Mouse (Mus musculus) hindbrain, embryonic 13.5 days (tissue): ENCODE data around the gene Csrnp3. TPM values are rescaled to one million over a fixed set of nuclear protein-coding genes. Genes with fewer than 3 reads are reported as not detected.

Experiments used
- ATAC-seq: fragments of 200-750 bp; cut with Nextera tagmentation; 2 replicates; pipeline ENCODE4 v1.8.0; 2017; ENCODE audit warnings: moderate TSS enrichment; ENCODE audit not compliant: low FRiP score
- H3K27ac ChIP-seq: fragments of 300-500 bp; sonication (generic); 2 replicates; pipeline ENCODE4 v1.5.1; 2015; ENCODE audit warnings: inconsistent platforms, mild to moderate bottlenecking, moderate library complexity
- H3K27me3 ChIP-seq: fragments of 300-500 bp; sonication (generic); 2 replicates; pipeline ENCODE4 v1.6.1; 2015; ENCODE audit warnings: mild to moderate bottlenecking, inconsistent platforms
- H3K36me3 ChIP-seq: fragments of 300-500 bp; sonication (generic); 2 replicates; pipeline ENCODE4 v1.6.1; 2015; ENCODE audit warnings: mild to moderate bottlenecking, inconsistent platforms
- H3K4me1 ChIP-seq: fragments of 300-500 bp; sonication (generic); replicated peaks from 2 replicates; pipeline ENCODE4 v1.6.1; 2015; ENCODE audit warnings: inconsistent platforms
- H3K4me2 ChIP-seq: fragments of 300-500 bp; sonication (generic); 2 replicates; pipeline ENCODE4 v1.6.1; 2015; ENCODE audit warnings: inconsistent platforms, mild to moderate bottlenecking, moderate library complexity
- H3K4me3 ChIP-seq: fragments of 300-500 bp; sonication (generic); 2 replicates; pipeline ENCODE4 v1.5.1; 2015; ENCODE audit warnings: mild to moderate bottlenecking, inconsistent platforms
- H3K9ac ChIP-seq: fragments of 300-500 bp; sonication (generic); 2 replicates; pipeline ENCODE4 v1.6.1; 2015; ENCODE audit warnings: mild to moderate bottlenecking, inconsistent platforms
- H3K9me3 ChIP-seq: fragments of 300-500 bp; sonication (generic); 2 replicates; pipeline ENCODE4 v1.6.1; 2016; ENCODE audit warnings: inconsistent platforms
- WGBS: fragments of 180-500 bp; shearing (Covaris S2); methylation state at CpG from one replicate; pipeline ENCODE4 v1.1.7; 2015; 5-methylcytosine and 5-hydroxymethylcytosine counted together
- polyA plus RNA-seq: library from polyadenylated mRNA; unstranded; fragments of >200 nt; fragmentation: Nextera tagmentation; extraction: Ambion mirVana; gene quantifications from 2 replicates; pipeline ENCODE4 v1.2.1, GENCODE M21; 2015

Gene Csrnp3
- polyA plus RNA-seq, 1 experiment from 2014 or later, result 58.0 TPM

GRCm38 (mm10) chr2:65968810-65969209 is 123.2 kb downstream of the Csrnp3 start:
- Histone ChIP-seq H3K36me3 (peaks cover 10% of the 10 kb centered on the region), H3K27ac (no peak overlapping the region), H3K4me1 (0 out of 2 replicates have a peak, but pooled peaks cover 3% of the 10 kb centered on the region), H3K4me2 (no peak overlapping the region), H3K4me3 (no peak overlapping the region), H3K27me3 (no peaks in the 10 kb centered on the region), H3K9me3 (no peaks in the 10 kb centered on the region), H3K9ac (no peak overlapping the region)
- ATAC-seq, result no peak
- WGBS, result 66% methylated on average over 4 of the region's 4 CpGs

DNA sequence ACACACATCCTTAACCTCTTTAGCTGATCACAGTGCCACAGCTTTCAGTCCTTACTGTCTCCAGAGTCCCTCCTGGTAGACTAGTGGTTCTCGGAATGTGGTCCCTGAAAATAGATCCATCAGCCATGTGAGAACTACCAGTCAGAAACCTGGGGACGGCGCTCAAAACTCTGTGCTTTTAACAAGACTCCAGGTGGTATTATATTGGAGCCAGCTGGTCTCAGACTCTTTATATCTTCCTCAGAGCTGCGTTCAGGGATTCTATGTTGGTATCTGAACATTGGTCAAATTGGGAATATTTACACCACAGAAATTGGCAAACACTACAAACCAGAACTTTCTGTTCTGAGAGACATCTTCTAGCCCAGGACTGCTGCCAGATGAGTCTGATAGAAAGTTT is 128.3 kb downstream of the Csrnp3 start:
- no peak overlapping the region for H3K27ac ChIP-seq
- no peak overlapping the region for H3K4me3 ChIP-seq
- H3K36me3 ChIP-seq, result peaks cover 10% of the 10 kb centered on the region
- H3K4me1 ChIP-seq, result peaks cover 7% of the 10 kb centered on the region
- H3K4me2 ChIP-seq, result no peak overlapping the region
- H3K9me3 ChIP-seq, result no peaks in the 10 kb centered on the region
- 85% methylated on average over 4 of the region's 4 CpGs for WGBS
- H3K9ac ChIP-seq, result no peak overlapping the region
- no peak for ATAC-seq
- H3K27me3 ChIP-seq, result no peaks in the 10 kb centered on the region

DNA sequence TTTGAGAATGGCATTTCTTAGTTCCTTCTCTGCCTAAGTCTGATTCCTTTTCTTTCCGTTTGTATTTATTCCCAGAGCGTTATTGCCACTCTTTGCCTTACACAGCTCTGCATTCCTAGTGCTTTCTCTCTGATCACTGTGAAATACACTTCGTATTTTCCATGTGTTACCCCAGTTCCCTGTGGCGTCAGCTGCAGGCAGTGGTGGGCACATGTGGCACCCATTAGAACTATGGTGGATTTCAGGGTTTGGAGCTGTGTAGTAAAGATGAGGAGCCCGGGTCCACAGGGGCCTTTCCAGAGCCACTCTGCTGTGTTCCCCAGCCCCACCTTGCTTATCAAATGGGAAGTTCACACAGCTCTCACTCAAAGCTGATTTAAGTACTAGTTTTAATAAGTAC is 129.8 kb downstream of the Csrnp3 start:
- H3K4me1 ChIP-seq, result peaks cover 20% of the 10 kb centered on the region
- H3K9me3 ChIP-seq, result no peaks in the 10 kb centered on the region
- 76% methylated on average over 5 of the region's 5 CpGs for WGBS
- no peak overlapping the region for H3K4me2 ChIP-seq
- H3K4me3 ChIP-seq, result no peak overlapping the region
- peaks cover 10% of the 10 kb centered on the region for H3K36me3 ChIP-seq
- no peak for ATAC-seq
- H3K9ac ChIP-seq, result no peak overlapping the region
- H3K27ac ChIP-seq, result 0 out of 2 replicates have a peak overlapping the region, but pooled peaks have one; percentile 18
- H3K27me3 ChIP-seq, result no peaks in the 10 kb centered on the region

DNA sequence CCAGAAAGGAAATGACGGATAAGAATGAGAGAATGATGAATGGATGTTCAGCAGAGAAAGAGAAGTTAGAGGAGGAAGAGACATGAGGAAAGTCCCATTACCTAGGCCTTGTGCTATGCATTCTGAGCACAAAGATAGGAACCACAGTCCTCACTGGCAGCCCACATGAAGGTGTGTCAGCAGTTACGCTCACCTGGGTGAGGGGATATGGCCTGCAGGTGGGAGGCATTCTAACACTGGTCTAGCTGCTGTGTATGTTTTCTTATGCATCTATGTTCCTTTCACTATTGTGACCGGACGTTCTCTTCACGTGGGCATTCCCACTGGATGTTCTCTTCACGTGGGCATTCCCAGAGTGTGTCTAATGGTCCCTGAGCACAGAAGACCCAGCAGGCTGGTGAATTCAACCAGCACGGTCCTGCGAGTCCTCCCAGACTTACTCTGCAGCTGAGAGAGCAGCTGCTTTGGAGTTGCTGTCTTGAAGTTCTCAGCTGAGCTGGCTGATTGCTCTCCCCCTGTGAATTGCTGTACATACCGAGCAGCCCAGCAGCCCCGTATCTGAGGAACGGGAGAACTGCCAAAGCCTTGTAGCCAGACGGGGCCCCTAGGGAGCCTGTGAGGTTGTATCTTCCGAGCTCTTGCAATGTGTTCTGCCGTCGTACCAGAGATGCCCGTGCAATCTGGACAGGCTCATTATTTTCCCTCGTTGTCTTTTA is 133.9 kb downstream of the Csrnp3 start:
- peak; percentile 79 for ATAC-seq
- Histone ChIP-seq H3K9me3 (no peaks in the 10 kb centered on the region), H3K27ac (peak overlapping the region; percentile 80), H3K4me2 (peak overlapping the region; percentile 33), H3K4me3 (no peak overlapping the region), H3K27me3 (no peaks in the 10 kb centered on the region), H3K36me3 (no peaks in the 10 kb centered on the region), H3K4me1 (peaks cover 33% of the 10 kb centered on the region), H3K9ac (no peak overlapping the region)
- 28% methylated on average over 17 of the region's 17 CpGs for WGBS

GRCm38 (mm10) chr2:65981470-65981869 is 135.9 kb downstream of the Csrnp3 start:
- ATAC-seq, result no peak
- H3K27ac ChIP-seq, result no peak overlapping the region
- peaks cover 36% of the 10 kb centered on the region for H3K4me1 ChIP-seq
- H3K9ac ChIP-seq, result no peak overlapping the region
- 93% methylated on average over 6 of the region's 6 CpGs for WGBS
- no peaks in the 10 kb centered on the region for H3K27me3 ChIP-seq
- no peak overlapping the region for H3K4me2 ChIP-seq
- no peaks in the 10 kb centered on the region for H3K36me3 ChIP-seq
- no peak overlapping the region for H3K4me3 ChIP-seq
- H3K9me3 ChIP-seq, result no peaks in the 10 kb centered on the region

DNA sequence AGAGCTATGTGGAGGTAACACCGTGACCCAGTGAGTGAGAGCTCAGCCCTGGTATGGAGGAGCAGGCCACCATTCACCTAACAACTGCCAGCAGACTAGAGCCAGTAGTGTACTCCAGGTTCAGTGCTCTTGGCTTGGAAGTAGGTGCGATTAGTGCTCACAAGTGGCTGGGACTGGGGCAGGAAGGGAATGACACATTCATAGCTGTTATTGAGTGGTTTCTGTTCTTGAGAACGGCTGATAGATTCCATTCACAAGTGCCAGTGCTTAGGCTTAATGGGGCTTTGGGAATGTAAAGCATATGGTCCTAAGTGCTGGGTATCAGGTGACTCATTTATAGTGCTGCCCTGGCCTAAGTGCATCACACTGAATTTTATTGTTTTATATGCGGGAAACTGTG is 136.4 kb downstream of the Csrnp3 start:
- Histone ChIP-seq H3K27ac (peak overlapping the region; percentile 30; the same call in 1 of the 2 replicates), H3K36me3 (no peaks in the 10 kb centered on the region), H3K9me3 (no peaks in the 10 kb centered on the region), H3K4me2 (no peak overlapping the region), H3K4me1 (peaks cover 36% of the 10 kb centered on the region), H3K27me3 (no peaks in the 10 kb centered on the region), H3K9ac (no peak overlapping the region), H3K4me3 (no peak overlapping the region)
- 66% methylated on average over 4 of the region's 4 CpGs for WGBS
- no peak for ATAC-seq

GRCm38 (mm10) chr2:65985706-65986105 is 140.1 kb downstream of the Csrnp3 start:
- ATAC-seq, result peak; percentile 11; the same call in 1 of the 2 replicates
- Histone ChIP-seq H3K9me3 (no peaks in the 10 kb centered on the region), H3K4me2 (no peak overlapping the region), H3K27me3 (no peaks in the 10 kb centered on the region), H3K36me3 (no peaks in the 10 kb centered on the region; the same call in 1 of the 2 replicates), H3K4me1 (peaks cover 26% of the 10 kb centered on the region), H3K9ac (no peak overlapping the region), H3K27ac (no peak overlapping the region), H3K4me3 (no peak overlapping the region)
- 66% methylated on average over 4 of the region's 4 CpGs for WGBS

DNA sequence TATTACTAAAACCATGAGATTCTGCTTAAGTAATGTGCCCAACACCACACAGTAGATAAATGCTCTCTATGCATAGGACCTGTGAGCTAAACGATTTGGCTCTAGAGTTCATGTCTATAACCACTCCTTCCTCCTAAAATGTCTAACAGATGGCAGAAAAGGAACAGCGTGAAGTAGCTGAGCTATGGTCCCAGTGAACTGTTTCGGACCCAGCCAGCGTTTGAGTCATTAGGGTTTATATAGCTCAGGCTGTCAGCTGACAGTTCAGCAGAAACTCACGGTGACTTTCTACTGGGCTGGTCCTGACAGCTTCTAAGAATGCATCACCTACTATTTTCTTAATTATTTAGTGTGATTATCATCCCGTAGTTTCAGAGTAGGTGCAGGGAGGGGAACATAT is 141.5 kb downstream of the Csrnp3 start:
- Histone ChIP-seq H3K9ac (no peak overlapping the region), H3K9me3 (no peaks in the 10 kb centered on the region), H3K27me3 (no peaks in the 10 kb centered on the region), H3K4me1 (peaks cover 30% of the 10 kb centered on the region), H3K27ac (no peak overlapping the region), H3K4me2 (no peak overlapping the region), H3K4me3 (no peak overlapping the region), H3K36me3 (no peaks in the 10 kb centered on the region; the same call in 1 of the 2 replicates)
- 72% methylated on average over 6 of the region's 6 CpGs for WGBS
- 0 out of 2 replicates have a peak, but pooled peaks have one; percentile 12 for ATAC-seq

DNA sequence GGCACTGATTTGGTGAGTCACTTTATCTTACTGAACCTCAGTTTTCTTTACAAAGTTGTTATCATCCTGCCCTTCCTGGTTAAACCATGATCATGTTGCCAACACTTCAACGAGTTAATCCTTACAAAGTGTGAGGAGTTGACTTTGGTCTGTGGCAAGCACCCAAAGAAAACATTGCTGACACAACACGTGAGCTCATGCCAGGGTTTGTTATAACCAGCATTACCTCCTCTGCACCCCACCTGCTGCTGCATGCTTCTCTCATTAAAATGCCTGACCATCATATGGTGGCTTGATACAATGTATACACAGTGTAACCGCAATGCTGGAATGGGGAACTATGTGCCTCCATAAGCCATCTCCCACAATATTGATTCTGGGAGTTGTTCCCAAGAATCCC is 142.0 kb downstream of the Csrnp3 start:
- H3K9ac ChIP-seq, result no peak overlapping the region
- peaks cover 33% of the 10 kb centered on the region for H3K4me1 ChIP-seq
- H3K36me3 ChIP-seq, result no peaks in the 10 kb centered on the region; the same call in 1 of the 2 replicates
- 86% methylated on average over 3 of the region's 3 CpGs for WGBS
- no peak overlapping the region for H3K27ac ChIP-seq
- no peaks in the 10 kb centered on the region for H3K9me3 ChIP-seq
- no peak overlapping the region for H3K4me2 ChIP-seq
- no peaks in the 10 kb centered on the region for H3K27me3 ChIP-seq
- no peak overlapping the region for H3K4me3 ChIP-seq
- ATAC-seq, result no peak

- 91% methylated on average over 3 of the region's 3 CpGs for WGBS
- no peak overlapping the region for H3K4me2 ChIP-seq
- H3K9ac ChIP-seq, result no peak overlapping the region
- H3K4me1 ChIP-seq, result peaks cover 45% of the 10 kb centered on the region
- no peak for ATAC-seq
- no peaks in the 10 kb centered on the region; the same call in 1 of the 2 replicates for H3K36me3 ChIP-seq
- H3K27me3 ChIP-seq, result no peaks in the 10 kb centered on the region
- H3K4me3 ChIP-seq, result no peak overlapping the region
- no peak overlapping the region for H3K27ac ChIP-seq
- H3K9me3 ChIP-seq, result no peaks in the 10 kb centered on the region
Observed at GRCm38 (mm10) chr2:65988788-65989187, 143.2 kb downstream of the Csrnp3 start.

- H3K9me3 ChIP-seq, result no peaks in the 10 kb centered on the region
- ATAC-seq, result no peak
- no peak overlapping the region for H3K4me2 ChIP-seq
- H3K9ac ChIP-seq, result no peak overlapping the region
- no peak overlapping the region for H3K4me3 ChIP-seq
- H3K4me1 ChIP-seq, result peaks cover 55% of the 10 kb centered on the region
- H3K27ac ChIP-seq, result no peak overlapping the region
- no peaks in the 10 kb centered on the region; the same call in 1 of the 2 replicates for H3K36me3 ChIP-seq
- no peaks in the 10 kb centered on the region for H3K27me3 ChIP-seq
Observed at GRCm38 (mm10) chr2:65990108-65990507, 144.5 kb downstream of the Csrnp3 start.

GRCm38 (mm10) chr2:65990754-65991153 is 145.2 kb downstream of the Csrnp3 start:
- Histone ChIP-seq H3K4me1 (peaks cover 59% of the 10 kb centered on the region), H3K27me3 (no peaks in the 10 kb centered on the region), H3K9me3 (no peaks in the 10 kb centered on the region), H3K36me3 (no peaks in the 10 kb centered on the region; the same call in 1 of the 2 replicates), H3K4me3 (no peak overlapping the region), H3K27ac (no peak overlapping the region), H3K4me2 (no peak overlapping the region), H3K9ac (no peak overlapping the region)
- ATAC-seq, result no peak
- 38% methylated on average over 4 of the region's 4 CpGs for WGBS

GRCm38 (mm10) chr2:65993371-65993770 is 147.8 kb downstream of the Csrnp3 start:
- Histone ChIP-seq H3K4me2 (peak overlapping the region; percentile 42), H3K4me3 (no peak overlapping the region), H3K27me3 (no peaks in the 10 kb centered on the region), H3K9me3 (no peaks in the 10 kb centered on the region), H3K27ac (peak overlapping the region; percentile 92), H3K9ac (peak overlapping the region; percentile 46; the same call in 1 of the 2 replicates), H3K4me1 (peaks cover 52% of the 10 kb centered on the region), H3K36me3 (no peaks in the 10 kb centered on the region)
- WGBS, result 24% methylated on average over 14 of the region's 14 CpGs
- peak; percentile 62 for ATAC-seq
